Comparison of ENCODE assay signal across 17 mouse cellular contexts in genomic region chr1:38735768-38736167, GRCm38 (mm10).
DNase-seq lines count a peak whose midpoint lies in the region; ATAC-seq and TF ChIP-seq lines count a peak whose summit lies in the region.
"Had no signal": no experiment of that assay in that cellular context is flagged by ENCODE, and none has a peak within 500 bp of the region (broad histone marks: within the 10 kb centered on the region; RNA-seq: fewer than 3 reads in every experiment).

No protein-coding gene starts in this region.

- peak; percentile 5 for DNase-seq in adrenal gland, adult 2 months
- no peak for DNase-seq in adrenal gland, adult 18-20 months (ENCODE audit: low spot score in 2 of 2)
- peak; percentile 63 for DNase-seq in hindbrain, postnatal 0 days (ENCODE audit: low spot score)
- no peak for DNase-seq in hindbrain, embryonic 10.5 days (ENCODE audit: low spot score)
- no peak for DNase-seq in lung, postnatal 4 days
- no peak for DNase-seq in stomach, postnatal 0 days (ENCODE audit: low spot score)
- DNase-seq in forebrain, embryonic 11.5 days (ENCODE audit: low spot score): no peak
- DNase-seq: cerebellum, adult 8-10 months; forebrain, postnatal 0 days; gastrocnemius, postnatal 14 days; layer of hippocampus, postnatal 36 days had no signal

- no peak for TF ChIP-seq CTCF in hindbrain, postnatal 0 days (IDR thresholded peaks at IDR 0.05; ENCODE audit: low read depth)
- no peak for TF ChIP-seq CTCF in stomach, postnatal 0 days (IDR thresholded peaks at IDR 0.05; ENCODE audit: low read depth)

- no peak overlapping the region for H3K4me2 ChIP-seq in hindbrain, postnatal 0 days (ENCODE audit: low read depth, low read length)
- H3K4me2 ChIP-seq in lung, embryonic 16.5 days (ENCODE audit: low read depth, low read length): no peak overlapping the region
- no peak overlapping the region for H3K4me2 ChIP-seq in stomach, postnatal 0 days (replicated peaks; ENCODE audit: low read depth)
- no peak overlapping the region for H3K4me2 ChIP-seq in forebrain, embryonic 11.5 days (ENCODE audit: low read depth, low read length, severe bottlenecking)
- H3K4me2 ChIP-seq: liver, embryonic 11.5 days; neural tube, embryonic 13.5 days had no signal

- no peak for TF ChIP-seq EP300 in stomach, postnatal 0 days (optimal IDR thresholded peaks at IDR 0.05)

- ATAC-seq in hindbrain, postnatal 0 days: no peak
- peak; percentile 61 for ATAC-seq in lung, embryonic 16.5 days (ENCODE audit: low read depth)
- no peak for ATAC-seq in stomach, postnatal 0 days (ENCODE audit: low FRiP score, low TSS enrichment)
- no peak for ATAC-seq in forebrain, embryonic 11.5 days (replicated peaks; ENCODE audit: low FRiP score)
- ATAC-seq: forebrain, postnatal 0 days; intestine, postnatal 0 days; midbrain, embryonic 16.5 days had no signal

- no peak overlapping the region for H3K9ac ChIP-seq in hindbrain, postnatal 0 days (replicated peaks; ENCODE audit: low read length)
- H3K9ac ChIP-seq in lung, embryonic 16.5 days (ENCODE audit: low read length): no peak overlapping the region
- no peak overlapping the region for H3K9ac ChIP-seq in stomach, postnatal 0 days (ENCODE audit: low read length)
- H3K9ac ChIP-seq in forebrain, embryonic 11.5 days (ENCODE audit: low read length): no peak overlapping the region
- H3K9ac ChIP-seq: forebrain, postnatal 0 days; neural tube, embryonic 13.5 days had no signal

- H3K4me3 ChIP-seq in hindbrain, postnatal 0 days (ENCODE audit: low read length): no peak overlapping the region
- H3K4me3 ChIP-seq in hindbrain, embryonic 10.5 days: no peak overlapping the region
- no peak overlapping the region for H3K4me3 ChIP-seq in lung, embryonic 16.5 days (ENCODE audit: low read length)
- H3K4me3 ChIP-seq in stomach, postnatal 0 days (ENCODE audit: low read depth, low read length): no peak overlapping the region
- H3K4me3 ChIP-seq in forebrain, embryonic 11.5 days (ENCODE audit: low read depth, low read length): no peak overlapping the region
- H3K4me3 ChIP-seq: neural tube, embryonic 13.5 days had no signal

- no peak overlapping the region for H3K27ac ChIP-seq in hindbrain, postnatal 0 days
- no peak overlapping the region for H3K27ac ChIP-seq in hindbrain, embryonic 10.5 days
- H3K27ac ChIP-seq in lung, embryonic 16.5 days (ENCODE audit: low read length): no peak overlapping the region
- H3K27ac ChIP-seq in stomach, postnatal 0 days (replicated peaks): peak overlapping the region; percentile 56; the same call in 1 of the 2 replicates
- no peak overlapping the region for H3K27ac ChIP-seq in forebrain, embryonic 11.5 days (ENCODE audit: low read depth, low read length)
- H3K27ac ChIP-seq: macrophage; neural tube, embryonic 13.5 days had no signal

- WGBS in hindbrain, postnatal 0 days: 53% methylated on average over 8 of the region's 8 CpGs
- 85% methylated on average over 8 of the region's 8 CpGs for WGBS in hindbrain, embryonic 10.5 days
- 53% methylated on average over 8 of the region's 8 CpGs for WGBS in lung, embryonic 16.5 days
- 50% methylated on average over 8 of the region's 8 CpGs for WGBS in stomach, postnatal 0 days
- 81% methylated on average over 8 of the region's 8 CpGs for WGBS in forebrain, embryonic 11.5 days

- H3K36me3 ChIP-seq in hindbrain, postnatal 0 days (ENCODE audit: insufficient read depth, low read length): no peaks in the 10 kb centered on the region
- H3K36me3 ChIP-seq in hindbrain, embryonic 10.5 days: no peaks in the 10 kb centered on the region
- no peaks in the 10 kb centered on the region for H3K36me3 ChIP-seq in lung, embryonic 16.5 days (ENCODE audit: control insufficient read depth, insufficient read depth, low read length)
- H3K36me3 ChIP-seq in stomach, postnatal 0 days (ENCODE audit: control insufficient read depth, insufficient read depth, low read length): no peaks in the 10 kb centered on the region
- no peaks in the 10 kb centered on the region for H3K36me3 ChIP-seq in forebrain, embryonic 11.5 days (ENCODE audit: control insufficient read depth, insufficient read depth, low read length)
- H3K36me3 ChIP-seq: neural tube, embryonic 13.5 days had no signal

- H3K27me3 ChIP-seq in hindbrain, postnatal 0 days (ENCODE audit: insufficient read depth, low read length): no peaks in the 10 kb centered on the region
- no peaks in the 10 kb centered on the region for H3K27me3 ChIP-seq in hindbrain, embryonic 10.5 days (ENCODE audit: insufficient read depth, poor library complexity, severe bottlenecking)
- no peaks in the 10 kb centered on the region for H3K27me3 ChIP-seq in lung, embryonic 16.5 days (ENCODE audit: control insufficient read depth, insufficient read depth, low read depth, low read length)
- H3K27me3 ChIP-seq in stomach, postnatal 0 days (ENCODE audit: control insufficient read depth, insufficient read depth, low read length): no peaks in the 10 kb centered on the region
- H3K27me3 ChIP-seq in forebrain, embryonic 11.5 days (ENCODE audit: control insufficient read depth, insufficient read depth, low read length): no peaks in the 10 kb centered on the region
- H3K27me3 ChIP-seq: neural tube, embryonic 13.5 days had no signal

- no peaks in the 10 kb centered on the region for H3K4me1 ChIP-seq in hindbrain, postnatal 0 days (ENCODE audit: insufficient read depth, low read length)
- no peaks in the 10 kb centered on the region for H3K4me1 ChIP-seq in hindbrain, embryonic 10.5 days (replicated peaks)
- H3K4me1 ChIP-seq in lung, embryonic 16.5 days (replicated peaks; ENCODE audit: control insufficient read depth, insufficient read depth, low read length): no peaks in the 10 kb centered on the region
- H3K4me1 ChIP-seq in stomach, postnatal 0 days (replicated peaks; ENCODE audit: control insufficient read depth, insufficient read depth): no peaks in the 10 kb centered on the region
- no peaks in the 10 kb centered on the region for H3K4me1 ChIP-seq in forebrain, embryonic 11.5 days (replicated peaks; ENCODE audit: control insufficient read depth, insufficient read depth, low read length)

- no peaks in the 10 kb centered on the region for H3K9me3 ChIP-seq in hindbrain, postnatal 0 days (ENCODE audit: low read length)
- no peaks in the 10 kb centered on the region for H3K9me3 ChIP-seq in hindbrain, embryonic 10.5 days
- H3K9me3 ChIP-seq in lung, embryonic 16.5 days (ENCODE audit: control insufficient read depth, low read length): no peaks in the 10 kb centered on the region
- no peaks in the 10 kb centered on the region for H3K9me3 ChIP-seq in stomach, postnatal 0 days (ENCODE audit: control insufficient read depth, low read length)
- no peaks in the 10 kb centered on the region for H3K9me3 ChIP-seq in forebrain, embryonic 11.5 days (ENCODE audit: control insufficient read depth, low read length)
- H3K9me3 ChIP-seq: neural tube, embryonic 13.5 days had no signal

Comparison
In these comparisons a context has a peak if more than half of its experiments do, and no peak if none do; other contexts are left out.
1. DNase-seq: peak in adrenal gland, adult 2 months (single experiment) and hindbrain, postnatal 0 days (single experiment); none in adrenal gland, adult 18-20 months (0 of 2), hindbrain, embryonic 10.5 days (single experiment), lung, postnatal 4 days (0 of 2), stomach, postnatal 0 days (single experiment) and forebrain, embryonic 11.5 days (single experiment).